Mouse (Mus musculus) large intestine, adult 2 months (tissue): ENCODE results near the gene Plk4. TPM values are rescaled to one million over a fixed set of nuclear protein-coding genes. Genes with fewer than 3 reads are reported as not detected.

Experiments
- polyA plus RNA-seq: library from polyadenylated mRNA; depleted of rRNA; stranded (reverse); fragments of >200 nt; gene quantifications from 2 replicates; pipeline ENCODE4 v1.2.3, GENCODE M21; 2012; rRNA removed

The Plk4 gene
- polyA plus RNA-seq, 1 experiment = 4.4 TPM

Other genes starting within 250 kb of the Plk4 start
- not detected in 2 replicates for gene Slc25a31, start 91.2 kb upstream of the Plk4 start, polyA plus RNA-seq
- gene Hspa4l, start 55.5 kb upstream of the Plk4 start, polyA plus RNA-seq = 3.6 and 6.0 TPM in 2 replicates
- gene Mfsd8, start 46.9 kb downstream of the Plk4 start, polyA plus RNA-seq = 3.1 and 4.7 TPM in 2 replicates
- gene Abhd18, start 47.0 kb downstream of the Plk4 start, polyA plus RNA-seq = 2.9 and 6.7 TPM in 2 replicates
- gene 1700034I23Rik, start 102.5 kb downstream of the Plk4 start, polyA plus RNA-seq = not detected in 2 replicates
- 13.5 and 22.2 TPM in 2 replicates for gene Larp1b, start 149.8 kb downstream of the Plk4 start, polyA plus RNA-seq